Mouse (Mus musculus) gastrocnemius, adult 2 months (tissue): Measurements from ENCODE around the gene Kdm2b. TPM values are rescaled to one million over a fixed set of nuclear protein-coding genes. Genes with fewer than 3 reads are reported as not detected.
"Not testable (repeated sequence)": the region's sequence is repeated elsewhere in the genome, so short reads cannot be mapped to it uniquely, and the experiment has no call there.

Experiments
- DNase-seq: peaks from one replicate; pipeline ENCODE4 v3.0.0; 2022
- H3K27ac ChIP-seq: fragments of 200-600 bp; 2 replicates; pipeline ENCODE4 v1.8.1; 2022; ENCODE audit warnings: mild to moderate bottlenecking
- H3K4me3 ChIP-seq: fragments of 200-600 bp; 2 replicates; pipeline ENCODE4 v1.8.1; 2022; ENCODE audit warnings: mild to moderate bottlenecking, moderate library complexity
- CTCF ChIP-seq: fragments of 200-600 bp; IDR thresholded peaks from 2 replicates; pipeline ENCODE4 v1.8.1; 2022; ENCODE audit warnings: antibody characterized with exemption, mild to moderate bottlenecking, moderate library complexity
- intact Hi-C: fragments of 180-260 bp; cut with DNase I; formaldehyde crosslinking; loops from one replicate; pipeline ENCODE4 v1.15.1; 2025
- total RNA-seq, 2 experiments: library from RNA; stranded (reverse); gene quantifications; 2 replicates each; pipeline ENCODE4 v1.2.3; 2021

Gene Kdm2b
- total RNA-seq, 2 experiments from 2014 or later: 11.5 to 13.3 TPM

DNA sequence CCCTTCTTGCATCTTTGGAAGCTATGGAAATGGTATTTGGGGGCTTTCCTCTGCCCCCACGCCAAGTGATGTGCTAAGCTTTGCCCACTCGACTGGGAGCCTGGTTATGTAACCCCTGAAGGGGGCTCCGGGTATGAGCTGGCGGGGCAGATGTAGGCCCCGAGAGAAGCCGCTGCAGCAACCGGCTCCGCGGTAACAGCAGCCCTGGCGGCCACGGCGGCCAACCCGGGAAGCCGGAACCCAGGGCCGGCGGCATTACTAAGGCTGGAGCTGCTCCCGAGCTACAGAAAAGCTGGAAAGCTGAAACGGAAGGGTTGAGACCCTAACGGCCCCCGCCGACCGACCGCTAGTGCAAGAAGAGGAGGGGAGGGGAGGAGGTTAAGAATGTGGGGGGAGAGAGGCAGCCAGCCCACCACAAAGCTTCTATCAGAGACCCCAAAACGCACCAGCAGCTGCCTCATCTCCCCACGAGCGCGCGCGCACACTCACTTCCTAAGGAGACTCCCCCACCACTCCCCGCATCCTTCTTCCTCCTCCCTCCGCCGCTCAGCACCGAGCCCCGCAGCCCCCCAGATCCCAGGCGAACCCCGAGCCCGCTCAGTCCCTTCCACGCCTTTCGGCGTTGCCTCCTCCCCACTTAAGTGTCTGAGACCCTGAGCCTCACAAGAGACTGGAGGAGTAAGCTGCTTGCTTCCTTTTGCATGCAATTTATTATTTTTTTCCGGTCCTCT lies 1.4 kb downstream of the Kdm2b start:
- peak overlapping the region; percentile 77 for H3K4me3 ChIP-seq
- H3K27ac ChIP-seq: peak overlapping the region; percentile 96
- no peak; the same call in 1 of the 2 replicates for TF ChIP-seq CTCF
- intact Hi-C loops: loop anchor here (2.0 kb wide), 1 partner anchor 21 kb away; no protein-coding TSS in a partner anchor
- peak; percentile 67 for DNase-seq

DNA sequence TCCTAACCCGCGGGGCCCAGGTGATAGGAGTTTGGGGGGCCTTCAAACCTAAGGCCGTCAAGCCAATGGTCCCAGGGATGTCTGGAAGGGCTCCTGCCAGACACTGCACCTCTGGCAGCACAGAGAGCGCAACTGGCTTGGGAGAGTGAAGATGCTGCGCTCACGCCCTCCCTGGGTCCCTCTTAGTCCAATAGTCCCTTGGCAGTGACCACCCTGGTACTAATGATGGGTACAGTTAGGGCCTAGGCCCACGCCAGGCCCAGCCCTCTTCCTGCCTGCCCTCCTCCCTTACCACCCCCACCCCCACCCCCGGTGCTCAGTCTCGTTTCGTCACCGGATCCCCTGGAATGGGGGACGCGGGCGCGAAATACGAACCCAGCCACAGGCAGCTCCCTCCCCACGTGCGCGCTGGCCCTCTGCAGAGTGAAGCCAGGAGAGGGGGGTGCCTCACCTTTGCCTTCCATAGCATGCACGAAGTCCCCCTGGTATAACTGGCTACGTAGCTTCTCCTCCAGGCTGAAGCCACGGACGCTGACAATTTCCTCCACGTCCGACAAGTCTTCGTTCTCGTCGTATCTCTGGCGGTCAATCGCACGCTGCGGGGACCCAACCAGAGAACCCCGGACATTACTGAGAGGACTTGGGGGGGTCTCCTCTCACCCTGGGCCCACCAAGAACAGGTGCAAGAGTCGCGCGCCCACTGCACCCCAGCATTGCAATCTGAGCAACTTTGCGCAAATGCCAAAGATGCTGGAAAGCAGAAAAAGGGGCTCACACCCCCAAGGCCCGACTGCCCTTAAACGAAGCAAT lies 2.2 kb downstream of the Kdm2b start:
- intact Hi-C loops: loop anchor here (2.0 kb wide), 1 partner anchor 21 kb away; no protein-coding TSS in a partner anchor
- no peak for TF ChIP-seq CTCF

DNA sequence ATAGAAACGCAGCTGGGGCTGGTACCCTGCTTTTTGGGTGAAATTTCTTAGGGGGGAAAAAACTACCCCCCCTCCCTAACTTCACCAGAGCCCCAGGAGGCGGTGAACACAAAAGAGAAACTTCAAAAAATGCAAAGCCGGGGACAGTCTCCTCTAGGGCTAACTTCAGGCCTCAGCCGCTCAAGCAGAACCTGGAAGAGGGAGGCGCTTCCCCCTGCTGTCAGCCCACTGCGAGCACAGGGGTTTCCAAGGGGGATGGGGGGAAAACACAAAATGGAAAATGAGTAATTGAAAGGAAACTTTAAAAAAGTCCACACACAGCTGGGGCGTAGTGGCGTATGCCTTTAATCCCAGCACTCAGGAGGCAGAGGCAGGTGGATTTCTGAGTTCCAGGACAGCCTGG lies 3.5 kb downstream of the Kdm2b start:
- intact Hi-C loops: no loop called here
- no peak overlapping the region for H3K4me3 ChIP-seq
- no peak overlapping the region for H3K27ac ChIP-seq
- no peak for DNase-seq
- TF ChIP-seq CTCF: no peak

More for the DNA sequence above, 2.2 kb downstream of the Kdm2b start:
- H3K27ac ChIP-seq: peak overlapping the region; percentile 96
- H3K4me3 ChIP-seq: peak overlapping the region; percentile 77
- peak; percentile 73 for DNase-seq

DNA sequence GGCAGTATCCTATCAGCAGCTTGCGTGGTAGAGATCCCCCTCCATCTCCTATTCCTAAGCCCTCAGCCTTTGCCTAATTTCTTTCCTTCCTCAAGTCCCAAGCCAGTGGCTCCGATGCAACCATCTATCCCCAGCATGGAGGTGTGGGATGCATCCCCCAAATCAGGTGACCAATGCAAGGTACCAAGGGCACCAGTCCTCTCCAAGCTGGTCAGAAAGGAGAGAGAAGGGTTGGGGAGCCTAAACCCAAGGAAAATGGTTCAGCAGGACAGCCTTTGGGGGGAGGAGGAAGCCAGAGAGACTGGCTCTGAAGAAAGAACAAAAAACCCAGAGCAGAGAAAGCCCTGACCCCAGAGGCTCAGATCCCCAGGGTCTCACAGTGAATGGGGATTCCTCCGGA lies 4.3 kb downstream of the Kdm2b start:
- intact Hi-C loops: no loop called here
- no peak for TF ChIP-seq CTCF
- Histone ChIP-seq H3K27ac (no peak overlapping the region), H3K4me3 (no peak overlapping the region)
- DNase-seq: no peak

DNA sequence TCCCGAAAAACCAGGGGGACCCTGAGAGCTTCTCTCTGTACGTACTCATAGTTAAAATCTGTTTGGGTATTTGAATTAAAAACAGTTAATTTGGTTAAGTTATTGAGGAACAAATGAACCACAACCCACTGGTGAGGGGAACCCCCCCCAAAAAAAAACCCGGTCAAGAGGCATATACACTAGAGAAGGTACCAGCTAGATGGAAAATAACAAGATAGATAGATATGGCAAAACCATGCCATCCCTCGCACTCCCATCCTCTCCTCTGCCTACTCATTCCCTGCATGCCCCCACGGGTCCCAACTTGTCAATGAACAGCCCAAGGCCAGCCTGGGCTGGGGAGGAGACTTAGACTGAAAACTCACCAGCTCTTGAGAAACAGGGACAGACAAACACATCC lies 5.1 kb downstream of the Kdm2b start:
- no peak for TF ChIP-seq CTCF
- Histone ChIP-seq H3K27ac (no peak overlapping the region), H3K4me3 (no peak overlapping the region)
- intact Hi-C loops: no loop called here
- DNase-seq: no peak

DNA sequence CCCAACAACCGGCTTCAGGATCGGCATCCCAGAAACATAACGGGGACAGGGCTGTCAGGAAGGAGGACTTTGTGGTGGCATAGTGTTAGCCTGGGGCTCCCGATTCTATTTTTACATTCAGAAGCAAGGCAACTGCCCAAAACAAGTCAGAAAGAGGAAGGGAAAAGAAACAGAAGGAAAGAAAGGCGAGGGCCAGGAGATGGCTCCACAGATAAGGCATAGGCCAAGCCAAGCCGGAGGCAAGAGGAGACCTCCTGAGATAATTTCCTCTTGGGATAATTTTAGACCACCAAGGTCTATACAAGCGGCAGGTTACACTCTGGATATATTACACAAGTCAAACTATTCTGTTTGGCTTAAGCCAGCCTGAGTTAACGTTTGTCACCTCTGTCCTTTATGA lies 10.7 kb downstream of the Kdm2b start:
- H3K27ac ChIP-seq: peak overlapping the region; percentile 59
- TF ChIP-seq CTCF: no peak
- no peak for DNase-seq
- H3K4me3 ChIP-seq: no peak overlapping the region
- intact Hi-C loops: no loop called here

DNA sequence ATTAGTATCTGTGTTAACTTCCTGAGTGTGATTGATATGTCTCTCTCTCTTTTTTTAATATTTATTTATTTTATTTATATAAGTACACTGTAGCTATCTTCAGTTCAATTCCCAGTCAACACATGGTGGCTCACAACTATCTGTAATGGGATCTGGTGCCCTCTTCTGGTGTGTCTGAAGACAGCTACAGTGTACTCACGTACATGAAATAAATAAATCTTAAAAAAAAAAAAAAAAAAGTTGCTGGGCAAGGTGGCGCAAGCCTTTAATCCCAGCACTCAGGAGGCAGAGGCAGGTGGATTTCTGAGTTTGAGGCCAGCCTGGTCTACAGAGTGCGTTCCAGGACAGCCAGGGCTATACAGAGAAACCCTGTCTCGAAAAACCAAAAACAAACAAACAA lies 14.9 kb downstream of the Kdm2b start:
- intact Hi-C loops: not testable (repeated sequence)

DNA sequence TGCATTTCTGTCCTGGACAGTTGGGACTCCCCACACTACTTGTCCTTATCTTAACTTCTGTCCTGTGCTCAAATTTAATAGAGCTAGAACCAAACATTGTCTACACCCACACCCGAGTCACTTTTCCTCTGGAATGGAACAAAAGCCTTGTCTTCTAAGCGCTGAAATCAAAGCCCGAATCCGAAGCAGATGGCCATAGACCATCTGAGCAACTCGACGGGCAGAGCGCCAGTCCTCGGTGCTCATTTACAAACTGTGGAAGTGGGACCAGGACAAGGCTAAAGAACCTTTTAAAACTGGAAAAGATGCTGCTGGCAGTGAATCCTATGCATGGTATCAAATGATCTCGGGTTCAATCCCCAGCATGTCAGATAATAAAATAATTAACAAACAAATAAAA lies 17.5 kb downstream of the Kdm2b start:
- Histone ChIP-seq H3K27ac (no peak overlapping the region), H3K4me3 (no peak overlapping the region)
- intact Hi-C loops: no loop called here
- DNase-seq: peak; percentile 44
- TF ChIP-seq CTCF: no peak

More for the DNA sequence above, 14.9 kb downstream of the Kdm2b start:
- not testable (repeated sequence) for H3K4me3 ChIP-seq, H3K27ac ChIP-seq, DNase-seq

DNA sequence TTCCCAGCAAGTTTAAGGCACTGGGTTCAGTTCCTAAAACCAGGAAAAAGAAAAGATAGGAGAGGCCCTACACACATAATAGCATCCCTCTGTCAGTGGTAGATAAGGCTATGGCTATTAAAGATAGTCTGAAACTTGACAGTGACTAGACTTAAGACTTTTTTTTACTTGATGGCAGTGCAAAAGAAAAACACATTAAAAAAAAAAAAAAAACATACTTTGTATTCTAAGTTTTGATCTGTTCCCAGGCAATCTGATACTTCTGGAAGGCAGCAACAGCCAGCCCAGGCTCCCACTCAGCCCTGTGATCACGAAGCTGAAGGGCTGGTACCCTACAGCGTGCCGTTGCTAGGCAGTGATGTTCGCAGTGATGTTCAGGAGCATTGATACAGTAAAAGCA lies 18.2 kb downstream of the Kdm2b start:
- Histone ChIP-seq H3K27ac (no peak overlapping the region), H3K4me3 (no peak overlapping the region)
- DNase-seq: no peak
- no peak for TF ChIP-seq CTCF
- intact Hi-C loops: no loop called here

DNA sequence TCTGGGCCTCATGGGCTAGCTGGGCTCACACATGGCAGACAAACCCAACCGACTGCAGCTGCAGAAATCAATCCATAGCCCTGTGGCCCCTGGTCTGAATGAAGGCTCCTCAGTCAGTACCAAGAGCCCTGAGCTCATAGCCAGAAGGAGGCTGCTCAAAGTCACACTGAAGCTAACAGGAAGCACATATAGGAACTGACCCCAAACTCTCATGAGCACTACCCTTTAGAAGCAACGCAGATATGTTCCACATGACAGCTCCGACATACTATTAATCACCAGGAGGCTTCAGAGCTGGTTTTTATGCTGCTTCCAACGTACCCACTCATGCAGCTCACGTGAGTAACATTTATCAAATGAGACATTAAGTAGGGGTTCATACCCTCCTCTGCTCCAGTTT lies 19.6 kb downstream of the Kdm2b start:
- no peak for TF ChIP-seq CTCF
- DNase-seq: no peak
- H3K4me3 ChIP-seq: no peak overlapping the region
- intact Hi-C loops: no loop called here
- H3K27ac ChIP-seq: no peak overlapping the region

DNA sequence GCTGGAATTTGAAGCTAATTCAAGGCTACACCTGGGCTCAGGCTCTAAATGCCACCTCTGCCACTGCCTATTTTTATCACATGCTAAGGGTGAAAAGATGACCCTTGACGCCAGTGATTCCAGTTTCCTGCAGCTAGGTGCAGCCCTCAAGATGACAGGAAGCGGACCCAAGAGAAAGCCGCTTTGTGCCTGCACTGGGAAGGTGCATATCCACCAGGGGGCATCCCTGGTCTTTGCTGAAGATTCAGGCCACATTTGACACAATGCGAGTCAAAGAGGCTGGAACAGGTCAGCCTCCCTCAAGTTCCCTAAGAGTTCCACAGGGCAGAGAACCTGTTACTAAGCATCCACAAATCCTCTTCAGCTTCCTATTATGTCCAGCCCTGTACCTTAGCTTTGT lies 21.3 kb downstream of the Kdm2b start:
- peak; percentile 98 for TF ChIP-seq CTCF

DNA sequence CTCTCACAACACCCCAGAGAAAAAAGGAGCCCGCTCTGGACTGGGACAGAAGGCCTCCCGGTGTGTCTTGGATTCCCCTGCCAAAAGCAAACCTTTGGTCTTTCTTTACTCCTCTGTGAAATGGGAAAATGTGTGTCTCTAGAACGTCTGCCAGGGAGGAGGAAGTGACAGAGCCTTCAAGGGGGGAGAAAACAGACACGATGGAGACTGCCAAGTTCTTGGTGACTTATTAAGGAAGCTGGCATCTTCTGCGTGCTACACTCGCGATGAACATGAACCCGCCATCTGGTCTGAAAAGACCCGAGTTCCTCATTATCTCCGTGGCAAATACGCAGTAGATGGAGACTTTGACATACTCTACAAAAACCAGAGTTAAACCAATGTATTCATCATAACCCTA lies 24.2 kb downstream of the Kdm2b start:
- Histone ChIP-seq H3K27ac (no peak overlapping the region), H3K4me3 (no peak overlapping the region)
- no peak for TF ChIP-seq CTCF
- no peak for DNase-seq
- intact Hi-C loops: no loop called here

More for the DNA sequence above, 21.3 kb downstream of the Kdm2b start:
- DNase-seq: peak; percentile 88
- H3K4me3 ChIP-seq: no peak overlapping the region
- peak overlapping the region; percentile 52; the same call in 1 of the 2 replicates for H3K27ac ChIP-seq
- intact Hi-C loops: loop anchor here (1.0 kb wide), 2 partner anchors 45 to 78 kb away; no protein-coding TSS in a partner anchor

DNA sequence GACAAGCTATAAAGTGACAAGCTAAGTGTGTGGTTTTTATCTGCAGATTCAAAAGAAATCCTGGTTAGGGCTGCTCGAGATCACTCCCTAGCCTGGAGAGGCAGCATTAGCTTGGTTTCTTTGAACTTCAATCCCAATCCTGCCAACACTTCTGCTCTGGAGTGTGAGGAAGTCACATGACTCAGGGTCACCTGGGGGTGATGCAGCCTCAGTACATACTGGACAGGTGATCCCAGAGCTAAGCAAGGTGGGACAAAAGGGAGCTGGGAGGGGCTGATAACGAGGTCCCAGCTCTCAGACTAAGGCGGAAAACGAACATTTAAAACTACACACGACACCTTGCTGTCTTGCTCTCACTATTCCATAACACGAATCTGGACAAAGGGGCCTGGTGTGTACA lies 24.8 kb downstream of the Kdm2b start:
- intact Hi-C loops: no loop called here
- Histone ChIP-seq H3K27ac (no peak overlapping the region), H3K4me3 (no peak overlapping the region)
- TF ChIP-seq CTCF: no peak
- DNase-seq: no peak

DNA sequence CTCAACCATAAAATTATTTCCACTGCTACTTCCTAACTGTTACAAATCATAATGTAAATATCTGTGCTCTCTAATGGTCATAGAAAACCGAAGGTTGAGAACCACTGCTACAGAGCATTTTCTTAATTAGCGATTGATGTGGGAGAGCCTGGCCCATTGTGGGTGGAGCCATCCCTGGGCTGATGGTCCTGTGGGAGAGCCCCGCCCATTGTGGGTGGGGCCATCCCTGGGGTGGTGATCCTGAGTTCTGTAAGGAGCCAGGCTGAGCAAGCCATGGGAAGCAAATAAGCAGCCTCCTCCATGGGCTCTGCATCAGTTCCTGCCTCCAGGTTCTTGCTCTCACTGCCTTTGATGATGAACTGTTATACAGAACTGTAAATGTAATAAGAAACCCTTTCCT lies 27.7 kb downstream of the Kdm2b start:
- no peak for DNase-seq
- intact Hi-C loops: no loop called here
- no peak overlapping the region for H3K4me3 ChIP-seq
- H3K27ac ChIP-seq: no peak overlapping the region
- TF ChIP-seq CTCF: no peak
